Mouse (Mus musculus) heart, embryonic 15.5 days (tissue): ENCODE results near the gene Fbf1. TPM values are rescaled to one million over a fixed set of nuclear protein-coding genes. Genes with fewer than 3 reads are reported as not detected.
"Not testable (repeated sequence)": the region's sequence is repeated elsewhere in the genome, so short reads cannot be mapped to it uniquely, and the experiment has no call there.

Experiments
- ATAC-seq: fragments of 200-750 bp; cut with Nextera tagmentation; replicated peaks from 2 replicates; pipeline ENCODE4 v1.8.0; 2017; ENCODE audit warnings: low read depth, moderate TSS enrichment; ENCODE audit not compliant: insufficient number of reproducible peaks, insufficient read depth, low FRiP score
- H3K27ac ChIP-seq: fragments of 300-500 bp; sonication (generic); 2 replicates; pipeline ENCODE4 v1.5.1; 2015; ENCODE audit warnings: mild to moderate bottlenecking, inconsistent platforms
- H3K27me3 ChIP-seq: fragments of 300-500 bp; sonication (generic); 2 replicates; pipeline ENCODE4 v1.6.1; 2015; ENCODE audit warnings: inconsistent platforms
- H3K36me3 ChIP-seq: fragments of 300-500 bp; sonication (generic); 2 replicates; pipeline ENCODE4 v1.6.1; 2015; ENCODE audit warnings: mild to moderate bottlenecking, inconsistent platforms
- H3K4me1 ChIP-seq: fragments of 300-500 bp; sonication (generic); replicated peaks from 2 replicates; pipeline ENCODE4 v1.6.1; 2015; ENCODE audit warnings: inconsistent platforms
- H3K4me2 ChIP-seq: fragments of 300-500 bp; sonication (generic); 2 replicates; pipeline ENCODE4 v1.6.1; 2015; ENCODE audit warnings: inconsistent platforms, mild to moderate bottlenecking, moderate library complexity
- H3K4me3 ChIP-seq: fragments of 300-500 bp; sonication (generic); 2 replicates; pipeline ENCODE4 v1.5.1; 2015; ENCODE audit warnings: mild to moderate bottlenecking, inconsistent platforms
- H3K9ac ChIP-seq: fragments of 300-500 bp; sonication (generic); 2 replicates; pipeline ENCODE4 v1.6.1; 2015; ENCODE audit warnings: mild to moderate bottlenecking, inconsistent platforms
- H3K9me3 ChIP-seq: fragments of 300-500 bp; sonication (generic); replicated peaks from 2 replicates; pipeline ENCODE4 v1.6.1; 2016; ENCODE audit warnings: inconsistent platforms
- WGBS: fragments of 180-500 bp; shearing (Covaris S2); methylation state at CpG from one replicate; pipeline ENCODE4 v1.1.7; 2015; ENCODE audit warnings: mixed read lengths; 5-methylcytosine and 5-hydroxymethylcytosine counted together
- polyA plus RNA-seq: library from polyadenylated mRNA; unstranded; fragments of >200 nt; fragmentation: Nextera tagmentation; extraction: Ambion mirVana; gene quantifications from 2 replicates; pipeline ENCODE4 v1.2.1, GENCODE M21; 2015

Gene Fbf1
- polyA plus RNA-seq, 1 experiment from 2014 or later = 19.8 TPM

DNA sequence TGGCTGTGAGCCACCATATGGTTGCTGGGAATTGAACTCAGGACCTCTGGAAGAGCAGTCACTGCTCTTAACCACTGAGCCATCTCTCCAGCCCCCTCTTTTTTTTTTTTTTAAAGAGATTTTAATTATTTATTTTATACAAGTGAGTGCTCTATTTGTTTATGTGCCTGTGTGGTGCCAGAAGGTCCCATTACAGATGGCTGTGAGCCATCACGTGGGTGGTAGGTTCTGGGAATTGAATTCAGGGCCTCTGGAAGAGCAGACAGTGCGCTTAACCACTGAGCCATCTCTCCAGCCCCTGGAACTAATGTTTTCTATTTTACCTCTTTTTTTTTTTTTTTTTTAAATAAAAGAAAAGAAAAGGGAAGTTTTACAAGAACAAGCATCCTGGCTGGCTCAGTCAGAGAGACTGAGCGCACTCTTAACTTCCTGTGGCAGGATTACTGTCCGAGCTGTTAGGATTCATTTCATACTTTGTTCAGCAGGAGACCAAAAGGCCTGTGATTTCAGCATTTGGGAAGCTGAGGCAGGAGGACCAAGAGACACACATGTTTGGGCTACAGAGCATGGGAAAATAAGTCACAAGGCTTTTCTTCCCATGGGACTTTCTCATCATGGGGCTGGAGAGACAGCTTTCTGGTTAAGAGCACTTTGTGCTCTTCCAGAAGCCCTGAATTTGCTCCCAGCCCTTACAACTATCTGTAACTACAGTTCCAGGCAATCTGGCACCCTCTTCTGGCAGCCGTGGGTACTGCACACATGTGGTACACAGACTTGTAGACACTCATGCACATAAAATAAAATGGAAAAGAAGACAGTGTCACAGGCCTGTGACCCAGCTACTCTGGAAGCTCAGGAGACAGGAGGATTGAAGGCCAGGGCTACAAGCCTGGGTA lies 71.5 kb downstream of the Fbf1 start:
- Histone ChIP-seq H3K4me1 (peaks cover 35% of the 10 kb centered on the region), H3K36me3 (no peaks in the 10 kb centered on the region), H3K9me3 (no peaks in the 10 kb centered on the region), H3K4me2 (no peak overlapping the region), H3K27ac (no peak overlapping the region), H3K9ac (no peak overlapping the region), H3K27me3 (no peaks in the 10 kb centered on the region), H3K4me3 (no peak overlapping the region)
- no peak for ATAC-seq
- 88% methylated on average over 5 of the region's 5 CpGs for WGBS

DNA sequence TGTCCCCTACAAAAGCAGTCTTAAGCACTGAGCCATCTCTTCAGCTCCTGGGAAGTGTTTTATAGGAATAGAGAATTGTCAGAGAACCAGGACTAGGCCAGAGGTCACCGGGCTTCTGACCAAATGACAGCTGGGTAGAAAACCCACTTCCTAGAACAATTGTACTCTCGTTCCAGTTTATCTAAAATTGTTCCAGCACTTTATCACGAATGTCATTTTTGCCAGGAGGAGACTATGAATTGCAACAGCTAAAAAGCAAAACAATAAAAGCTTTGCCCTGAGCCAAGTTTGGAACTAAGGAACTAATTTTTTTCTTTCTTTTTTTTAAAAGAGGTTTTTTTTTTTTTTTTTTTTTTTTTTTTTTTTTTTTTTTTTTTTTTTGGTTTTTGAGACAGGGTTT lies 72.4 kb downstream of the Fbf1 start:
- no peak for ATAC-seq
- Histone ChIP-seq H3K9ac (no peak overlapping the region), H3K9me3 (no peaks in the 10 kb centered on the region), H3K4me2 (no peak overlapping the region), H3K27ac (peak overlapping the region; percentile 71), H3K4me3 (no peak overlapping the region), H3K36me3 (no peaks in the 10 kb centered on the region), H3K4me1 (peaks cover 26% of the 10 kb centered on the region), H3K27me3 (no peaks in the 10 kb centered on the region)
- WGBS = 51% methylated on average over 3 of the region's 3 CpGs

DNA sequence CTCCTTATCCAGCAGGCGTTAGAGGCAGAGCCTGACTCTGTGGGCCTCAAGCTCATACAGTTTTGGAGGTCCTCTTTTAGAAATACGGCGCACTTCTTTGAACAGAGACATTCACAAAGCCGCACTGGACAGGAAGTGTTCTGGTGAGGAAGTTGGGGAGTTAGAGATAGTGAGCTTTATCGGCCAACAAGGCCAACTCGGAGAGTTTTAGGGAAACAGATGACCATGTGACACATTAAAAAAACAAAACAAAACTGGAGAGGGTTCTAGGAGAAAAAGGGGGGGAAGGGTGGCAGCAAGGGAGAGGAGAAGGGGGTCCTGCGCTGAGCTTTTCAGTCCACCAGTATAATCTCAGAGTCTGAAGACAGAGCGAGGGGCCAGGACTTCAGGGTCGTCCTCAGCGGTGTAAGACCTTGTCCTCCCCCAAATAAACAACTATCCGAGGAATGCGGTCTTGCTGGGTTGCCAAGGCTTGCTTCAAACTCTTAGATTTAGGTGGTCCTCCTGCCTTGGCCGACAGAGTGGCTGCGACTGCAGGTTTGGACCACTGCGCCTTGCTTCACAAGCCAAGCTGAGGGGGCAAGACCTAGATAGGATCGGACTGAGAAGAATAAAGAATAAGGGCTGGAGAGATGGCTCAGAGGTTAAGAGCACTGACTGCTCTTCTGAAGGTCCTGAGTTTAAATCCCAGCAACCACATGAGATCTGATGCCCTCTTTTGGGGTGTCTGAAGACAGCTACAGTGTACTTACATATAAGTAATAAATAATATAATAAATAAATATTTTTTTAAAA lies 74.0 kb downstream of the Fbf1 start:
- 29% methylated on average over 16 of the region's 16 CpGs for WGBS
- no peak overlapping the region for H3K9ac ChIP-seq
- peak overlapping the region; percentile 71 for H3K27ac ChIP-seq
- H3K36me3 ChIP-seq = no peaks in the 10 kb centered on the region
- 0 out of 2 replicates have a peak overlapping the region, but pooled peaks have one; percentile 17 for H3K4me2 ChIP-seq
- H3K4me1 ChIP-seq = peaks cover 10% of the 10 kb centered on the region
- H3K9me3 ChIP-seq = no peaks in the 10 kb centered on the region
- no peak overlapping the region for H3K4me3 ChIP-seq
- peak; percentile 36 for ATAC-seq
- no peaks in the 10 kb centered on the region for H3K27me3 ChIP-seq

DNA sequence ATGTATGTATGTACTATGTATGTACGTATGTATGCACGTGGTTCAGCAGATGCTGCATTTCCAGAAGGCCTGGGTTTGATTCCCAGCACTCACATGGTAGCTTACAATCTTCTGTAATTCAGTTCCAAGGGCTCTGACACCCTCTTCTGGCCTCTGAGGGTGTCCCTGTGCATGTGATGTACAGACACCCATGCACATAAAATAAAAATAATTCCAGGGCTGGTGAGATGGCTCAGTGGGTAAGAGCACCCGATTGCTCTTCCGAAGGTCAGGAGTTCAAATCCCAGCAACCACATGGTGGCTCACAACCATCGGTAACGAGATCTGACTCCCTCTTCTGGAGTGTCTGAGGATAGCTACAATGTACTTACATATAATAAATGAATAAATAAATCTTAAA lies 75.0 kb downstream of the Fbf1 start:
- not testable (repeated sequence) for H3K27me3 ChIP-seq, H3K4me3 ChIP-seq, H3K4me2 ChIP-seq, H3K9me3 ChIP-seq, H3K9ac ChIP-seq, ATAC-seq, H3K36me3 ChIP-seq
- 90% methylated on average over 6 of the region's 6 CpGs for WGBS
- Histone ChIP-seq H3K4me1 (peaks cover 10% of the 10 kb centered on the region), H3K27ac (peak overlapping the region; percentile 71)

Other genes starting within 250 kb of the Fbf1 start
- gene Sap30bp, start 234.9 kb downstream of the Fbf1 start, polyA plus RNA-seq = 21.4 and 21.9 TPM in 2 replicates
- gene Recql5, start 234.7 kb downstream of the Fbf1 start, polyA plus RNA-seq = 9.1 and 14.7 TPM in 2 replicates
- gene Itgb4, start 193.5 kb downstream of the Fbf1 start, polyA plus RNA-seq = 1.2 and 3.9 TPM in 2 replicates
- 120 and 147 TPM in 2 replicates for gene Galk1, start 155.4 kb downstream of the Fbf1 start, polyA plus RNA-seq
- gene H3f3b, start 140.2 kb downstream of the Fbf1 start, polyA plus RNA-seq = 648 and 727 TPM in 2 replicates
- gene Unk, start 137.8 kb downstream of the Fbf1 start, polyA plus RNA-seq = 19.5 and 27.3 TPM in 2 replicates
- 1.0 and 3.9 TPM in 2 replicates for gene Unc13d, start 90.2 kb downstream of the Fbf1 start, polyA plus RNA-seq
- gene Wbp2, start 81.2 kb downstream of the Fbf1 start, polyA plus RNA-seq = 121 and 139 TPM in 2 replicates
- 79.1 and 91.1 TPM in 2 replicates for gene Trim47, start 41.0 kb downstream of the Fbf1 start, polyA plus RNA-seq
- 5.0 and 5.5 TPM in 2 replicates for gene Trim65, start 37.0 kb downstream of the Fbf1 start, polyA plus RNA-seq
- 90.7 and 94.4 TPM in 2 replicates for gene Mrpl38, start 29.3 kb downstream of the Fbf1 start, polyA plus RNA-seq
- gene Ten1, start 30.7 kb upstream of the Fbf1 start, polyA plus RNA-seq = 73.2 and 75.7 TPM in 2 replicates
- gene Acox1, start 30.9 kb upstream of the Fbf1 start, polyA plus RNA-seq = 31.4 and 35.4 TPM in 2 replicates
- gene Evpl, start 69.9 kb upstream of the Fbf1 start, polyA plus RNA-seq = 0.71 and 1.6 TPM in 2 replicates
- gene Srp68, start 106.1 kb upstream of the Fbf1 start, polyA plus RNA-seq = 57.2 and 74.0 TPM in 2 replicates
- gene Galr2, start 112.8 kb upstream of the Fbf1 start, polyA plus RNA-seq = 0.19 and 0.20 TPM in 2 replicates
- gene Exoc7, start 139.1 kb upstream of the Fbf1 start, polyA plus RNA-seq = 45.2 and 58.2 TPM in 2 replicates
- 0.89 and 2.6 TPM in 2 replicates for gene Foxj1, start 167.2 kb upstream of the Fbf1 start, polyA plus RNA-seq
- gene Rnf157, start 244.9 kb upstream of the Fbf1 start, polyA plus RNA-seq = 7.1 and 14.3 TPM in 2 replicates